Mouse (Mus musculus) gastrocnemius, adult 8-10 months (tissue): ENCODE data around the gene Olfr904. TPM values are rescaled to one million over a fixed set of nuclear protein-coding genes. Genes with fewer than 3 reads are reported as not detected.
"Not testable (repeated sequence)": the region's sequence is repeated elsewhere in the genome, so short reads cannot be mapped to it uniquely, and the experiment has no call there.

Experiments used
- DNase-seq, 2 experiments: peaks; one replicate each; pipeline ENCODE4 v3.0.0; 2022; ENCODE audit warnings: low spot score in 2 of 2
- total RNA-seq, 4 experiments: library from RNA; stranded (reverse); gene quantifications; 2 replicates each; pipeline ENCODE4 v1.2.4; 2022

The Olfr904 gene
- not detected for total RNA-seq

DNA sequence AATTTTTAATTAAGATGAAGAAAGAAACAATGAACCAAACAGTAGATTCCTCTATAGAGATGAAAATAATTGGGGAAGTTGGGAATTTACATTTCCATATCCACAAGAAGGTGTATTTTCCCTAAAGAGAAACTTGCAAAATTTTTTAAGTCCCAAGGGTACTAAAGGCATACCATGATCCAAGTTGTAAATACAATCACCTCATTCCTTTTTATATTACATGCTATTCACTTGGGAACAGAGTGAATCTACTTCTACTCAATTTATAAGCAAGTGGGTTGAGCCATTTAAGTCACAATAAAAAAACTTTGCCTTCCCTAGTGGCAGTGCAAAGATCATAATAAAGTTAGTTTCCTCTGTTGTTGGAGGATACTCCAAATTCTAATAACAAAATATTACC lies at the start of gene Olfr904:
Gene Olfr904 (plus strand): TSS at position 301 of the 400 bp plus-strand sequence.
- DNase-seq, result no peak

DNA sequence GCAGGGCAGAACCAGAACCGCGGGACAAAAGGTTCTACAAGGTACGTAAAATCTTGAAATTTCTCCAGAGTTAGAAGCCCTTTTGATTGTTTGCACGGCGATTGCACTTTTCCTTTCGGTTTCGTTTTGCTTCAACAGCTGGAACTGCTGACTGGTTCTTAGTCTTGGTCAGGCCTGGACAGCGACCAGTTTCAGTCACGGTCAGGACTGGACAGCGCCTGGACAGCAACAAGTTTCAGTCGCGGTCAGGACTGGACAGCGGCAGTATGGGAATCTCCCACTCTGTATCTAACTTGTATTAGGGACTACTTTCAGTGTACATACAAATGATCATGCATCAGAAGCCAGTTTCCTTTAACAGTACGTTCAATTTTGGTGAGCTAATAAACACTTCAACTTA lies 49.4 kb upstream of the Olfr904 start:
- not testable (repeated sequence) for DNase-seq

DNA sequence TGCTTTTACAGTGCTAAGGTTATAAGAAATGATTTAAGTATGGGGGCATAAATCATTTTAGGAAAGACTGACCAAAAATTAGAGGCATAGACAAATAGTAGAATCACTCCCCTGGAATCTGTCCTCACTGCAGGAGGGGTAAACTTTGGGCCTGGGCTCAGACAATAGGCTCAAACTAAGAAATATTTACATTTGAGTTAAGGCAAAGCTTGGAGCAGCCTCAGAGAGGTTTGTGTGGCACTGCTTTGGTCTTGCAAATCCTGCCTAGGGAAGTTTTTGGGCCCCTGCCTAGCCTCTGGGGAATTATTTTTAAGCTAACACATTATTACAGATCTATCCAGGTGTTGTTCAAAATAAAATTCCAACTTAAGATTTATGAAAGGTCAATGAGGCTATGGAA lies 39.1 kb upstream of the Olfr904 start:
- DNase-seq, result no peak

DNA sequence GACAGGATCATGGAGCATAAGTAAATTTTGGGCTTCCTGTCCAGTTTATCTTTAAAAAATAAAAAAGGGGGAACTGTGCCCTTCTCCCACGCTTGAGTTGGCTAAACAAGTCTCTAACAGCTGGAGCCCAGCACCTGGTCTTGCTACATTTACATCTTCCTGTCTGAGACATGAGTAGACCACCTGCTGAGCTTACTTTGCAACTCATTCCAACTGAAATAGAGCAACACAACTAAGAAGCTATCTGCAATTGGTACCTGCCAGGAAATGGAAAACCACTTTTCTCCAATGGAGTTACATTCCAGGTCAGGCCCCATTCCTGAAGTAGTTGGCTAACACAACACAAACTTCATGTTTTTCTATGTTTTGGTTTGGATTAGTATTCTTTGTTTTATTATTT lies 35.9 kb upstream of the Olfr904 start:
- DNase-seq, result no peak

DNA sequence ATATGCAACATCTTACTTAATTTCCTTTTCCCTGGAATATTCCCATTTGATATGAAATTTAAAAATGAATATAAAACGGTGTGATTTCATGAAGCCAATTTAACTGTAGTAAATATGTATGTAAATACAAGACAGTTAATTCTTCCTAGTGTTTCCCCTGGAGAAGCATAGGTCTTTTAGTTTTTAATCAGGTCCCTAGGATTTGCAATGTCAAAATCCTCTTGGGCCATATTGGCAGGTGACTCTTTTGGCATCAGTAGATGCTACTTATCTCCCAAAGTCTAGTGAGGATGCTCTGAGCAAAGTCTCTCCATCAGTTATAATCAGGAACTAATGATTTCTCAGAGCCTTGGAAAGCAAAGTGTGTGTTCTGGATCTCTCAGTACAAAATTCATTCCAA lies 33.8 kb upstream of the Olfr904 start, which contains the start of gene Olfr901:
Gene Olfr901 (plus strand): TSS at position 301 of the 400 bp plus-strand sequence.
- DNase-seq, result no peak

DNA sequence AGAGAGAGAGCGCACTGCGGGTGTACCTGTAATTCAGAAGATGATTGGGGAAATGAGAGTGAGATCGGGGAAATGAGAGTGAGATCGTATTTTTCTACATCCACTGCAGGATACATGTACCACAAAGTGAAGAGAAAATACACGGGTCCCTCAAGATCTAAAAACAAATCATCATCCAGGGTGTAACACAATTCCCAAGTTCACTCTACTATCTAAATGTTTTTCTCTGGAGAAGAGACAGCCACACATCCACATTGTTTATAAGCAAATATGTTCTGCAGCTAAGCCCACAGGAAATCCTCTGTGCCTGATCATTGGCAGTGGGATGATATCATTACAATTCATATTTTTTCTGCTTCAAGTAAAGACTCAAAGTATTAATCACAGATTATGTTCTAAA lies 15.6 kb upstream of the Olfr904 start, which contains the start of gene Olfr902:
Gene Olfr902 (plus strand): TSS at position 301 of the 400 bp plus-strand sequence.
- DNase-seq, result no peak

DNA sequence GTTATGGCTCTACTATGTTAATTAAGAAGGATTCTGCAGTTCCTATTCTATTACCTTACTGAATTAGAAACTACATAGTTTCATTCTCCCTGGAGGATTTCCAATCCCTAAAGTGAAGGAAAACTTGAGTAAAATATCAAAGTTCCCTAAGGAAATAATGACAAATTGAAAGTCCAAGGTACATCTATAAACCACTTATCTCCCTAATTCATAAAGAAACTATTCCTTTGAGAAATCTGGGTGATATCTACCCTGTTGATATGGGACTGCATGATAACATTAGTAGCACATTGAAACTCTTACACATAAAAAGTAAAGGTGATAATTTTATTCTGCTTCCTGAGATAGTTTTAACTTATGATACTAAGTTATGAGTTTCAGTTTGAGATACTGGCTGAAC lies 7.9 kb downstream of the Olfr904 start, which contains the start of gene Olfr905:
Gene Olfr905 (plus strand): TSS at position 301 of the 400 bp plus-strand sequence.
- no peak for DNase-seq

DNA sequence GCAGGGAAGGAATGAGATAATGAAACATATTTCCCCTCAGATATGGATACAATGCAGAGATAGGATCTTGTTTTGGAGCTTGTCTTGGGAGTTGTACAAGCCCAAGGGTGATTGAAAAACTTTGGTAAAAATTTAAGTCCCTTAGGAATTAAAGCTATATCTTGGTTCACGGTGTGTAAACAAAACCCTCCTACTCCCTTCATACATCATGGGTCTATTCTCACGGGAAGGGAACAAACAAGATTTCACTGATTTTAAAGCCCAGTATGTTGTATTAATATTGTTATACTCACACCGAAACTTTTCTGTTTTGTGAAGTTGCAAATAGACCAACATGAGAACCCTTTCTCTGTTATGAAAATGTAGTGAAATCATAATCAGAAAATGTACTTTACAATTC lies 23.8 kb downstream of the Olfr904 start, which contains the start of gene Olfr906:
Gene Olfr906 (plus strand): TSS at position 301 of the 400 bp plus-strand sequence.
- no peak for DNase-seq

DNA sequence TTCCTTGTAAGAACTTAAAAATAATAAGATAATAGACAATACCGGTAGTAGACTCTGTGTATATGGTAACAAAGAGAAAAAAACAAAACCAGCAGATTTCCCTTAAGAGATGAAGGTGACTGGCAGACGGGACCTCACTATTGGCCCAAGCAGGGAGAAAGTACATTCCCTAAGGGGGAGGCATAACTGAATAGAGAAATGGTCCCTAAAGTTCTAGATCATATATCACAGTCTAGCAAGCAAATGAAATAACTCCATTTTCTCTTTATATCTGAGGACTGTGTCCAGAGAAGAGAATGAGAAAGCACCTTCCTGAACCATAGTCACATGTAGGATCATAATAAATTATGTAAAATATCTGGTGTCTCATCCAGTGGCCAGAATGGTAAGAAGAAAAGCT lies 32.6 kb downstream of the Olfr904 start, which contains the start of gene Olfr907:
Gene Olfr907 (plus strand): TSS at position 301 of the 400 bp plus-strand sequence.
- no peak for DNase-seq

DNA sequence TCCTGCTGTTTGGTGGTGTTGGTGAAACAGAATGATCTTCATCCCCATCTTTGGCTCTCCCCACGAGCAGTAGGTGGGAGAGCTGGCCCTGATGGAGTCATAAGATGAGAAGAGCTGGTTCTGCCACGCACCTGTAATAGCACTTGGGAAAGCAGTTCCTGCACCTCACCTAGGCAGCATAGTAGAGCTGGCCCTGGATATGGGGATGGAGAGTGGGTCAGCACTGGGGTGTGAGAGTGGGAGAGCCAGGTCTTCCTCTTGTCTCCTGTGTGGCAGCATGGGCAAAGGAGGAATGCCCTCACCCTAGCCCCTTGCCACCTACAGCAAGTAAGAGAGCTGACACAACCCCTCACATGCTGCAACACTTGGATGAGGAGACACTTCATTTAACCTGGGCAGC lies 49.4 kb downstream of the Olfr904 start:
- DNase-seq, result no peak

Other genes with a start within 250 kb of the Olfr904 start
- gene Olfr894, start 245.1 kb upstream of the Olfr904 start, total RNA-seq, result not detected
- gene Olfr143, start 210.4 kb upstream of the Olfr904 start, total RNA-seq, result not detected
- not detected for gene Olfr895, start 195.3 kb upstream of the Olfr904 start, total RNA-seq
- gene Olfr896-ps1, start 172.0 kb upstream of the Olfr904 start, total RNA-seq, result not detected
- not detected for gene Olfr25, start 134.1 kb upstream of the Olfr904 start, total RNA-seq
- gene Olfr898, start 114.7 kb upstream of the Olfr904 start, total RNA-seq, result not detected
- not detected for gene Olfr250, start 96.2 kb upstream of the Olfr904 start, total RNA-seq
- gene Olfr251, start 86.1 kb upstream of the Olfr904 start, total RNA-seq, result not detected
- gene Olfr147, start 61.4 kb upstream of the Olfr904 start, total RNA-seq, result not detected
- gene Olfr901, start 33.7 kb upstream of the Olfr904 start, total RNA-seq, result not detected
- not detected for gene Olfr902, start 15.5 kb upstream of the Olfr904 start, total RNA-seq
- gene Olfr905, start 8.0 kb downstream of the Olfr904 start, total RNA-seq, result not detected
- not detected for gene Olfr906, start 23.9 kb downstream of the Olfr904 start, total RNA-seq
- not detected for gene Olfr907, start 32.7 kb downstream of the Olfr904 start, total RNA-seq
- gene Olfr911-ps1, start 58.4 kb downstream of the Olfr904 start, total RNA-seq, result not detected
- not detected for gene Olfr910, start 74.7 kb downstream of the Olfr904 start, total RNA-seq
- gene Olfr912, start 117.0 kb downstream of the Olfr904 start, total RNA-seq, result not detected
- not detected for gene Olfr913, start 129.6 kb downstream of the Olfr904 start, total RNA-seq
- not detected for gene Olfr914, start 142.0 kb downstream of the Olfr904 start, total RNA-seq
- gene Olfr916, start 196.7 kb downstream of the Olfr904 start, total RNA-seq, result not detected
- not detected for gene Olfr917, start 202.7 kb downstream of the Olfr904 start, total RNA-seq
- gene Olfr918, start 211.5 kb downstream of the Olfr904 start, total RNA-seq, result not detected
- gene Olfr919, start 240.5 kb downstream of the Olfr904 start, total RNA-seq, result not detected